Mouse (Mus musculus): ENCODE results near the gene Slc41a2. TPM values are rescaled to one million over a fixed set of nuclear protein-coding genes. Genes with fewer than 3 reads are reported as not detected.

Slc41a2 gene
- polyA plus RNA-seq, 1 experiment from 2014 or later = 5.5 TPM

DNA sequence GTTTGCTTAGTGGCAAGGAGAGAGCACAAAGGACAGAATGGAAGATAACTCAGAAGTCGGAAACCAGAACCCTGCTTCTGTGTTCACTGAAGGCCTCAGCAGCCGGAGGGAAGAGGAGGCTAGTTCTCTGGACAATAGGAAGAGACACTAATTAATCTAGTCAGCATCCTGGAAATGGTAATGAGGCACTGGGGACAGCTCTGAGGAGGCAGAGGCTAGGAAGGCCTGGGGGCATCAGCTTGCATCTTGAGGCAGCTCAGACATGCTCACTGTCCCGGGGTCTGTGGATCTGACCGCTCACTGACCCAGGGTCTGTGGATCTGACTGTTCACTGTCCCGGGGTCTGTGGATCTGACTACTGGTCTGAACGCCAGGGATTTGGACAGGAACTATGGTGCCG, 92.0 kb downstream of the Slc41a2 start:
- 57% methylated on average over 7 of the region's 7 CpGs for WGBS
- H3K27ac ChIP-seq = peak overlapping the region; percentile 55
- no peak for ATAC-seq (ENCODE audit: low FRiP score)

DNA sequence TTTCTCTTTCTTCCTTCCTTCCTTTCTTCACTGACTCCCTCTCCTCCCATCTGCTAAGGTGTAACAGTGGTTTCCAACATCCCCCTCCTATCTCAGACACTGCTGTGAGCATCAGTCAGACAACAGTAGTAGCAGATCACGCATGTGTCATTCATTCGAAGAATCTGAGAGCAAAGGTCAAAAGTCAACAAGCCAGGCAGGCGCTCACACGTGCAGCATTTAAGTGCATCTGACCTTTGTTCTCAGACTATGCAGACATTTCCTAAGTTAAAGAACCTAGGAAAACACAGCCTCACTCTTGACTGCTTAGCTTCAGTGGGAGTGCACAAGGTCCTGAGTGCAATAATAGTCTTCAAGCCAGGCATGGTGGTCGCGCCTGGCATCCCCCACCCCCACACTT, 93.6 kb downstream of the Slc41a2 start:
- H3K9ac ChIP-seq = no peak overlapping the region
- 52% methylated on average over 6 of the region's 6 CpGs for WGBS
- no peaks in the 10 kb centered on the region for H3K9me3 ChIP-seq
- no peak for ATAC-seq (ENCODE audit: low FRiP score)
- H3K27ac ChIP-seq = no peak overlapping the region
- H3K4me2 ChIP-seq = no peak overlapping the region
- no peak overlapping the region for H3K4me3 ChIP-seq
- H3K27me3 ChIP-seq = peaks cover 7% of the 10 kb centered on the region; the same call in 1 of the 2 replicates
- peaks cover 20% of the 10 kb centered on the region for H3K4me1 ChIP-seq (replicated peaks)
- H3K36me3 ChIP-seq = no peaks in the 10 kb centered on the region

More for the DNA sequence above, 92.0 kb downstream of the Slc41a2 start:
- no peak overlapping the region for H3K4me3 ChIP-seq
- H3K9ac ChIP-seq = 0 out of 2 replicates have a peak overlapping the region, but pooled peaks have one; percentile 39
- H3K4me1 ChIP-seq (replicated peaks) = peaks cover 20% of the 10 kb centered on the region
- no peaks in the 10 kb centered on the region for H3K36me3 ChIP-seq
- no peak overlapping the region for H3K4me2 ChIP-seq
- H3K27me3 ChIP-seq = peaks cover 4% of the 10 kb centered on the region; the same call in 1 of the 2 replicates
- H3K9me3 ChIP-seq = no peaks in the 10 kb centered on the region

- 39% methylated on average over 11 of the region's 11 CpGs for WGBS
- H3K4me1 ChIP-seq (replicated peaks) = peaks cover 20% of the 10 kb centered on the region
- no peak overlapping the region for H3K9ac ChIP-seq
- ATAC-seq (ENCODE audit: low FRiP score) = peak; percentile 39; the same call in 1 of the 2 replicates
- H3K9me3 ChIP-seq = no peaks in the 10 kb centered on the region
- peak overlapping the region; percentile 30 for H3K4me2 ChIP-seq
- no peak overlapping the region for H3K27ac ChIP-seq
- no peaks in the 10 kb centered on the region for H3K36me3 ChIP-seq
- no peak overlapping the region for H3K4me3 ChIP-seq
- H3K27me3 ChIP-seq = peaks cover 7% of the 10 kb centered on the region; the same call in 1 of the 2 replicates
Measured at GRCm38 (mm10) chr10:83242106-83242686, 95.5 kb downstream of the Slc41a2 start.

- WGBS = 61% methylated on average over 4 of the region's 4 CpGs
- H3K36me3 ChIP-seq = peaks cover 6% of the 10 kb centered on the region; the same call in 1 of the 2 replicates
- H3K4me3 ChIP-seq = no peak overlapping the region
Measured at GRCm38 (mm10) chr10:83234391-83234790, 103.3 kb downstream of the Slc41a2 start.

GRCm38 (mm10) chr10:83233967-83234366, 103.7 kb downstream of the Slc41a2 start:
- Histone ChIP-seq H3K9me3 (no peaks in the 10 kb centered on the region), H3K4me1 (replicated peaks) (no peaks in the 10 kb centered on the region), H3K4me2 (no peak overlapping the region), H3K36me3 (peaks cover 6% of the 10 kb centered on the region; the same call in 1 of the 2 replicates), H3K4me3 (no peak overlapping the region), H3K27ac (no peak overlapping the region), H3K9ac (no peak overlapping the region), H3K27me3 (no peaks in the 10 kb centered on the region)
- no peak for ATAC-seq (ENCODE audit: low FRiP score)
- 95% methylated on average over 3 of the region's 3 CpGs for WGBS

More at GRCm38 (mm10) chr10:83234391-83234790, 103.3 kb downstream of the Slc41a2 start:
- no peak overlapping the region for H3K4me2 ChIP-seq
- H3K9ac ChIP-seq = no peak overlapping the region
- H3K4me1 ChIP-seq (replicated peaks) = no peaks in the 10 kb centered on the region
- no peak overlapping the region for H3K27ac ChIP-seq
- no peaks in the 10 kb centered on the region for H3K27me3 ChIP-seq
- no peaks in the 10 kb centered on the region for H3K9me3 ChIP-seq
- ATAC-seq (ENCODE audit: low FRiP score) = no peak

DNA sequence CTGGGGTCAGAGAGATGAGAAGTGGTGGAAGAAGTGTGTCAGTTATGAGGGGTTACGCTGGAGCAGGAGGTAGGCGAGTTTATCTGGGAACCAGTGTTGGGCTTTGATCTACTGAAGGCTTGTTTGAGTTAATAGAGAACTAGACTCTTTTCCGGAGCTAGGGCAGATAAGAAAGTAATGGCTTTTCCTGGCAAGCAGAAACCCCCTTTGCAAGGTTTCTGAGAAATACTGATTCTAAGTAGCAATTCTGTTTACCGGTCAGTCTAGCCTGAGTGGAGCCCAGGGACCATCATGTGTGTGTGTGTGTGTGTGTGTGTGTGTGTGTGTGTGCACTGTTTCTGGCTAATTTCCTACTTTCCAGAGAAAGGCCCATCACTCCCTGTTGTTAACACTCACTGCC, 109.1 kb downstream of the Slc41a2 start:
- H3K36me3 ChIP-seq = peaks cover 6% of the 10 kb centered on the region; the same call in 1 of the 2 replicates
- 93% methylated on average over 4 of the region's 4 CpGs for WGBS
- no peaks in the 10 kb centered on the region for H3K9me3 ChIP-seq
- no peak for ATAC-seq (ENCODE audit: low FRiP score)
- no peak overlapping the region for H3K9ac ChIP-seq
- H3K4me3 ChIP-seq = no peak overlapping the region
- no peaks in the 10 kb centered on the region for H3K27me3 ChIP-seq
- no peak overlapping the region for H3K4me2 ChIP-seq
- no peaks in the 10 kb centered on the region for H3K4me1 ChIP-seq (replicated peaks)
- no peak overlapping the region for H3K27ac ChIP-seq

DNA sequence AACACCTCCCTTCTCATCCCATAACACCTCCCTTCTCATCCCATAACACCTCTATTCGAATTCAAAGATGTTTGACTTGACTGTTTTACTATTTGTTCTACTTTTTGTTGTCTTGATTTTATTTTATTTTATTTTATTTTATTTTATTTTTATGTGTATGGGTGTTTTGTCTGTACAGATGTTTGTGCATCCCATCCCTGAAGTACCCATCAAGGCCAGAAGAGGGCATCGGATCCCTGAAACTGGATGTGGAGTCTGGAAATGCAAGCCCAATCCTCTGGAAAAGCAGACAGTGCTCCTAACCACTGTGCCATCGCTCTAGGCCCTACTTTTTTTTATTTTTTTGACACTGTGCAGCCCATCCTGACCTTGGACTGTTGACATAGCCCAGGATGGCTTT, 112.7 kb downstream of the Slc41a2 start:
- H3K4me3 ChIP-seq = no peak overlapping the region
- ATAC-seq (ENCODE audit: low FRiP score) = no peak

GRCm38 (mm10) chr10:83220847-83221246, 116.8 kb downstream of the Slc41a2 start:
- Histone ChIP-seq H3K36me3 (no peaks in the 10 kb centered on the region), H3K9ac (no peak overlapping the region), H3K27me3 (no peaks in the 10 kb centered on the region), H3K9me3 (no peaks in the 10 kb centered on the region), H3K4me1 (replicated peaks) (no peaks in the 10 kb centered on the region), H3K4me2 (no peak overlapping the region), H3K4me3 (no peak overlapping the region), H3K27ac (no peak overlapping the region)
- no peak for ATAC-seq (ENCODE audit: low FRiP score)
- WGBS = 86% methylated on average over 3 of the region's 3 CpGs

More for the DNA sequence above, 112.7 kb downstream of the Slc41a2 start:
- Histone ChIP-seq H3K27ac (no peak overlapping the region), H3K4me2 (no peak overlapping the region), H3K9me3 (no peaks in the 10 kb centered on the region), H3K27me3 (no peaks in the 10 kb centered on the region), H3K9ac (no peak overlapping the region), H3K4me1 (replicated peaks) (no peaks in the 10 kb centered on the region), H3K36me3 (0 out of 2 replicates have a peak, but pooled peaks cover under 1% of the 10 kb centered on the region)
- 43% methylated on average over 3 of the region's 3 CpGs for WGBS

- Histone ChIP-seq H3K27me3 (no peaks in the 10 kb centered on the region), H3K36me3 (no peaks in the 10 kb centered on the region), H3K4me2 (no peak overlapping the region), H3K9me3 (no peaks in the 10 kb centered on the region), H3K9ac (no peak overlapping the region), H3K4me3 (no peak overlapping the region), H3K27ac (no peak overlapping the region), H3K4me1 (replicated peaks) (no peaks in the 10 kb centered on the region)
- ATAC-seq (ENCODE audit: low FRiP score) = no peak
- 86% methylated on average over 10 of the region's 10 CpGs for WGBS
Measured at GRCm38 (mm10) chr10:83220217-83220616, 117.5 kb downstream of the Slc41a2 start.

GRCm38 (mm10) chr10:83219729-83220128, 118.0 kb downstream of the Slc41a2 start:
- Histone ChIP-seq H3K36me3 (no peaks in the 10 kb centered on the region), H3K4me2 (no peak overlapping the region), H3K9ac (no peak overlapping the region), H3K27me3 (no peaks in the 10 kb centered on the region), H3K4me3 (no peak overlapping the region), H3K27ac (no peak overlapping the region), H3K4me1 (replicated peaks) (no peaks in the 10 kb centered on the region), H3K9me3 (no peaks in the 10 kb centered on the region)
- 27% methylated on average over 12 of the region's 12 CpGs for WGBS
- 0 out of 2 replicates have a peak, but pooled peaks have one; percentile 49 for ATAC-seq (ENCODE audit: low FRiP score)

- no peaks in the 10 kb centered on the region for H3K27me3 ChIP-seq
- H3K27ac ChIP-seq = no peak overlapping the region
- 48% methylated on average over 2 of the region's 2 CpGs for WGBS
- no peaks in the 10 kb centered on the region for H3K4me1 ChIP-seq (replicated peaks)
- H3K4me3 ChIP-seq = no peak overlapping the region
- no peak overlapping the region for H3K9ac ChIP-seq
- no peaks in the 10 kb centered on the region for H3K9me3 ChIP-seq
- H3K4me2 ChIP-seq = no peak overlapping the region
- ATAC-seq (ENCODE audit: low FRiP score) = no peak
- no peaks in the 10 kb centered on the region for H3K36me3 ChIP-seq
Measured at GRCm38 (mm10) chr10:83218778-83219177, 118.9 kb downstream of the Slc41a2 start.

GRCm38 (mm10) chr10:83217256-83217655, 120.4 kb downstream of the Slc41a2 start:
- Histone ChIP-seq H3K9ac (no peak overlapping the region), H3K4me3 (no peak overlapping the region), H3K27ac (no peak overlapping the region), H3K4me1 (replicated peaks) (no peaks in the 10 kb centered on the region), H3K9me3 (0 out of 2 replicates have a peak, but pooled peaks cover 3% of the 10 kb centered on the region), H3K4me2 (no peak overlapping the region), H3K27me3 (no peaks in the 10 kb centered on the region), H3K36me3 (no peaks in the 10 kb centered on the region)
- 81% methylated on average over 5 of the region's 5 CpGs for WGBS
- no peak for ATAC-seq (ENCODE audit: low FRiP score)

DNA sequence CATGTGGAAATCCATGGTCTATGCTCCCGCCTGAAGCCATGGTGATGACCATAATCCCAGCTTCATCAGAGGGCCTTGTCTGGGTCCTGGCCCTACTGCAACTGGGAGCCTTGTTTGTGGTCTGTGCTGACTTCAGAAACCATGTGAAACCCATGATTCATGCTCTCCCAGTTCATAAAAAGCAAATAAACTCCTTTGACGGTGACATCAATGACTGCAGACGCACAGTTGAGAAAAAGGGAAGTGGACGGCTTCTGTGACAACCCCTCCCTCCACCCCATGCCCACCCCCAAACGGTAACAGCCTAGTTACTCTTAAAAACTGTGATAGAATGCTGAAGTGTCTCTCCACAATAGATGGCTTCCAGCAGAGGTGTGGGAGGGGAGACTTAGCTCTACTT, 122.1 kb downstream of the Slc41a2 start:
- 66% methylated on average over 5 of the region's 5 CpGs for WGBS
- no peak overlapping the region for H3K4me2 ChIP-seq
- H3K9me3 ChIP-seq = 0 out of 2 replicates have a peak, but pooled peaks cover 3% of the 10 kb centered on the region
- H3K4me1 ChIP-seq (replicated peaks) = peaks cover 2% of the 10 kb centered on the region; the same call in 1 of the 2 replicates
- no peak overlapping the region for H3K9ac ChIP-seq
- H3K27ac ChIP-seq = no peak overlapping the region
- no peak overlapping the region for H3K4me3 ChIP-seq
- H3K27me3 ChIP-seq = no peaks in the 10 kb centered on the region
- H3K36me3 ChIP-seq = no peaks in the 10 kb centered on the region
- no peak for ATAC-seq (ENCODE audit: low FRiP score)

Data from hindbrain, embryonic 13.5 days (tissue).